Mouse (Mus musculus) liver, postnatal 0 days (tissue): Measurements from ENCODE around the gene Wwox. TPM values are rescaled to one million over a fixed set of nuclear protein-coding genes. Genes with fewer than 3 reads are reported as not detected.

ENCODE experiments used
- ATAC-seq: fragments of 200-750 bp; cut with Nextera tagmentation; 2 replicates; pipeline ENCODE4 v1.8.0; 2017; ENCODE audit warnings: mild to moderate bottlenecking, moderate library complexity
- DNase-seq: peaks from one replicate; pipeline ENCODE4 v3.0.0-alpha.2; 2016
- H3K27ac ChIP-seq: fragments of 300-500 bp; sonication (generic); 2 replicates; pipeline ENCODE4 v1.5.1; 2014; ENCODE audit warnings: antibody characterized with exemption, moderate library complexity, mild to moderate bottlenecking, low read depth
- H3K27me3 ChIP-seq: fragments of 300-500 bp; sonication (generic); 2 replicates; pipeline ENCODE4 v1.6.1; 2014; ENCODE audit warnings: low read length, control low read depth, mixed read lengths; ENCODE audit not compliant: insufficient read depth
- H3K36me3 ChIP-seq: fragments of 300-500 bp; sonication (generic); replicated peaks from 2 replicates; pipeline ENCODE4 v1.6.1; 2014; ENCODE audit warnings: mild to moderate bottlenecking, control low read depth, low read length, moderate library complexity, mixed read lengths; ENCODE audit not compliant: insufficient read depth
- H3K4me1 ChIP-seq: fragments of 300-500 bp; sonication (generic); 2 replicates; pipeline ENCODE4 v1.6.1; 2014; ENCODE audit warnings: antibody characterized with exemption, mild to moderate bottlenecking, control low read depth; ENCODE audit not compliant: insufficient read depth
- H3K4me2 ChIP-seq: fragments of 300-500 bp; sonication (generic); 2 replicates; pipeline ENCODE4 v1.6.1; 2014; ENCODE audit warnings: low read depth, mild to moderate bottlenecking, low read length, moderate library complexity, mixed read lengths
- H3K4me3 ChIP-seq: fragments of 300-500 bp; sonication (generic); 2 replicates; pipeline ENCODE4 v1.5.1; 2014; ENCODE audit warnings: low read depth, low read length
- H3K9ac ChIP-seq: fragments of 300-500 bp; sonication (generic); replicated peaks from 2 replicates; pipeline ENCODE4 v1.6.1; 2014; ENCODE audit warnings: mild to moderate bottlenecking, moderate library complexity
- H3K9me3 ChIP-seq: fragments of 300-500 bp; sonication (generic); 2 replicates; pipeline ENCODE4 v1.6.1; 2016; ENCODE audit warnings: mild to moderate bottlenecking, control low read depth, low read length, mixed read lengths
- CTCF ChIP-seq: sonication (generic); IDR thresholded peaks from 2 replicates; pipeline ENCODE4 v1.5.1; 2016; ENCODE audit warnings: antibody characterized with exemption, low read depth
- EP300 ChIP-seq: IDR thresholded peaks from 2 replicates; pipeline ENCODE4 v1.6.1; 2016; ENCODE audit warnings: antibody characterized with exemption, low read depth, mild to moderate bottlenecking
- WGBS: fragments of 180-500 bp; shearing (Covaris S2); extraction: QIAGEN DNeasy Blood & Tissue Kit; methylation state at CpG from one replicate; pipeline ENCODE4 v1.1.7; 2014; ENCODE audit not compliant: insufficient replicate concordance; 5-methylcytosine and 5-hydroxymethylcytosine counted together
- polyA plus RNA-seq: library from polyadenylated mRNA; unstranded; fragments of >200 nt; fragmentation: Nextera tagmentation; extraction: Ambion mirVana; gene quantifications from 2 replicates; pipeline ENCODE4 v1.2.1, GENCODE M21; 2015

Wwox gene
- polyA plus RNA-seq, 1 experiment from 2014 or later = 3.9 TPM

DNA sequence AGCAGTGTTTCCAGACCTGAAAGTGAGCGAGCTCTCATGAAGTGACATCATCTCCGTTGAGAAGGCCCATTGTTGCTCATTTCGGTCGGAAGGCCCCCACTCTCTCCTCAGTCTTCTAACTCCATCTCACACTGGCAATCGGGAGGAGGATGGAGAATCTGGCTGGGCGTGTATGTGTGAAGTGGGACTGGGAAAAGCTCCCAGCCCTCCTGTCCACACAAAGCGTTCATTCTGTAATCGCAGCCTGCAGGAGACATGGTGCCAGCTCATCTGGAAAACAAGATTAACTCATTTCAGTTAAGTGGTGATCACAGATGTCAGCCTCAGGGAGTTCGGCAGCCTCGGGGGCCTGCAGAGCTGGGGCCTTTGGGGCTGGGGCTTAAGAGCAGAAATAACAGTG, 497.4 kb downstream of the Wwox start:
- Histone ChIP-seq H3K4me1 (no peaks in the 10 kb centered on the region), H3K9ac (no peak overlapping the region), H3K4me3 (no peak overlapping the region), H3K27me3 (no peaks in the 10 kb centered on the region), H3K4me2 (no peak overlapping the region), H3K27ac (no peak overlapping the region), H3K36me3 (no peaks in the 10 kb centered on the region), H3K9me3 (no peaks in the 10 kb centered on the region)
- DNase-seq (no peak), ATAC-seq (no peak)
- no peak for TF ChIP-seq EP300
- TF ChIP-seq CTCF = no peak
- 71% methylated on average over 10 of the region's 10 CpGs for WGBS

DNA sequence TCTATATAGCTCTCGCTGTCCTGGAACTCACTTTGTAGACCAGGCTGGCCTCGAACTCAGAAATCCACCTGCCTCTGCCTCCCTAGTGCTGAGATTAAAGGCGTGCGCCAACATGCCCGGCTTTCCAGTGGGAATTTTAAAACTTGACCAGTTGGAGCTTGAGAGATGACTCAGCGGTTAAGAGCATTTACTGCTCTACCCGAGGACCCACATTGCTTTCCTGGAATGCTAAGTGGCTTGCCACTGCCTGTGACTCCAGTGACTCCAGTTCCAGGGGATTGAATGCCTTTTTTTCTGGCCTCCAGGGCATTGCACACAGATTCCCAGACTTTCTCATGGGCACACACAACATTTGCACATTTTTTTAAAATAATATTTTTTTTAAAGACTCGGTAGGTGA, 499.9 kb downstream of the Wwox start:
- no peak overlapping the region for H3K27ac ChIP-seq
- no peaks in the 10 kb centered on the region for H3K4me1 ChIP-seq
- H3K9me3 ChIP-seq = no peaks in the 10 kb centered on the region
- H3K9ac ChIP-seq = no peak overlapping the region
- TF ChIP-seq CTCF (no peak), EP300 (no peak)
- ATAC-seq = no peak
- 83% methylated on average over 8 of the region's 8 CpGs for WGBS
- H3K27me3 ChIP-seq = no peaks in the 10 kb centered on the region
- no peaks in the 10 kb centered on the region for H3K36me3 ChIP-seq
- no peak for DNase-seq
- no peak overlapping the region for H3K4me2 ChIP-seq
- H3K4me3 ChIP-seq = no peak overlapping the region

DNA sequence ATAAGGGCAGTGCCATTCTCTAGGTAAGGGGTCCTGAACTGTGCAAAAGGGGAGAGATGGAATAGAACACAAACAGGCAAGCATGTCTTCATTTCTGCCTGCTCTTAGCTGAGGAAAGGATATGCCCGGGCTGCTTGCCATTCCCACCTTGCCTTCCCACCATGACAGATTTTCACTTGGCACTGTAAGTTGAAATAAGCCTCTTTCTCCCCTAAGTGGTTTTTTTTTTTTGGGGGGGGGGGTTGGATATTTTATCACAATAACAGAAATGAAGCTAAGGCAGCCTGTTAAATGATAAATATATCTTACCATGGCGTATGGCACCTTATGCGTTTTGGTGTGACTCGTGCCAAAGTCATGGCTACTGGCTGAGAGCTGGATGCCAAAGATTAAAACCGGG, 501.6 kb downstream of the Wwox start:
- Histone ChIP-seq H3K4me1 (no peaks in the 10 kb centered on the region), H3K27me3 (no peaks in the 10 kb centered on the region), H3K4me3 (no peak overlapping the region), H3K4me2 (no peak overlapping the region), H3K9ac (no peak overlapping the region), H3K36me3 (no peaks in the 10 kb centered on the region), H3K27ac (no peak overlapping the region), H3K9me3 (no peaks in the 10 kb centered on the region)
- DNase-seq = no peak
- 80% methylated on average over 5 of the region's 5 CpGs for WGBS
- no peak for ATAC-seq
- TF ChIP-seq CTCF (no peak), EP300 (no peak)

DNA sequence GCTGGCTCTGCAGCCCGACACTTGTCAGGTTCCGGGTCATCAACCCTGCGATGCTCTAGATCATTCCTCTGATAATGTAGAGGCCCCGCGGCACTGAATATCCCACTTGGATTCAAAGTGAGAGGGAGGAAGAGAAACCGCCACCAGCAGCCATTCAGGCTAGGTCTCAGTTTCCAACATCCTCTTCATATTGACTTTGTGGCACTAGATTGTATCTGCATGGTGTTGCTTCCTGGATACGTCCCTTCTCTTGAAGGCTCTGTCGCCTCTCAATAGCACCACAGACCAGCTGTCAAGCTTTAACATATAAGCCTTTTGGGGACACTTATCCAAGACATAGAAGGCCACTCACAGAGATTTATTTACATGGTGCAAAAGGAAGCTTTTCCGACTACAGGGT, 502.2 kb downstream of the Wwox start:
- no peaks in the 10 kb centered on the region for H3K36me3 ChIP-seq
- no peaks in the 10 kb centered on the region for H3K9me3 ChIP-seq
- ATAC-seq (no peak), DNase-seq (no peak)
- WGBS = 46% methylated on average over 9 of the region's 9 CpGs
- no peaks in the 10 kb centered on the region for H3K4me1 ChIP-seq
- TF ChIP-seq EP300 = no peak
- no peak for TF ChIP-seq CTCF
- H3K9ac ChIP-seq = no peak overlapping the region
- H3K4me2 ChIP-seq = no peak overlapping the region
- H3K27me3 ChIP-seq = no peaks in the 10 kb centered on the region
- no peak overlapping the region for H3K27ac ChIP-seq
- no peak overlapping the region for H3K4me3 ChIP-seq

DNA sequence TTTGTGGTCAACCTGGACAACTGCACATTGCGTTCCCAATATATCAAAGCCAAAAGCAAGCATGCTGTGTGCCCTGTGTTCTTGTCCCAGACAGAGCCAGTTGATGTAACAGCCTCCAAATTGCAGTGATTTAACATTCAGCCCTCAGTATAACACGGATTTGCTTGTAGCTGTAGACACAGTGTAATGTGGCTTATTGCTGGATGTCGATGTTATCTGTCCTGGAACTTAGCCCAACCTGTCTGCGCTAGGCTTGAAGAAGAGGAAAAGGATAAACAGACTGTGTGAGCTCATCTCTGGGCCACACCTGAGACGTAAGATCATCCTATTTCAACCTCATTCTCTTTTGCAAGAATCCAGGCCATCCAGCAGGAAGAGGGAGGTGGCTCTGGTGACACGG, 508.5 kb downstream of the Wwox start:
- TF ChIP-seq CTCF = no peak
- TF ChIP-seq EP300 = no peak
- H3K9me3 ChIP-seq = no peaks in the 10 kb centered on the region
- no peak overlapping the region for H3K27ac ChIP-seq
- no peaks in the 10 kb centered on the region for H3K27me3 ChIP-seq
- H3K4me2 ChIP-seq = no peak overlapping the region
- no peak overlapping the region for H3K4me3 ChIP-seq
- DNase-seq (no peak), ATAC-seq (no peak)
- no peaks in the 10 kb centered on the region for H3K36me3 ChIP-seq
- H3K9ac ChIP-seq = no peak overlapping the region
- WGBS = 71% methylated on average over 6 of the region's 6 CpGs
- no peaks in the 10 kb centered on the region for H3K4me1 ChIP-seq

DNA sequence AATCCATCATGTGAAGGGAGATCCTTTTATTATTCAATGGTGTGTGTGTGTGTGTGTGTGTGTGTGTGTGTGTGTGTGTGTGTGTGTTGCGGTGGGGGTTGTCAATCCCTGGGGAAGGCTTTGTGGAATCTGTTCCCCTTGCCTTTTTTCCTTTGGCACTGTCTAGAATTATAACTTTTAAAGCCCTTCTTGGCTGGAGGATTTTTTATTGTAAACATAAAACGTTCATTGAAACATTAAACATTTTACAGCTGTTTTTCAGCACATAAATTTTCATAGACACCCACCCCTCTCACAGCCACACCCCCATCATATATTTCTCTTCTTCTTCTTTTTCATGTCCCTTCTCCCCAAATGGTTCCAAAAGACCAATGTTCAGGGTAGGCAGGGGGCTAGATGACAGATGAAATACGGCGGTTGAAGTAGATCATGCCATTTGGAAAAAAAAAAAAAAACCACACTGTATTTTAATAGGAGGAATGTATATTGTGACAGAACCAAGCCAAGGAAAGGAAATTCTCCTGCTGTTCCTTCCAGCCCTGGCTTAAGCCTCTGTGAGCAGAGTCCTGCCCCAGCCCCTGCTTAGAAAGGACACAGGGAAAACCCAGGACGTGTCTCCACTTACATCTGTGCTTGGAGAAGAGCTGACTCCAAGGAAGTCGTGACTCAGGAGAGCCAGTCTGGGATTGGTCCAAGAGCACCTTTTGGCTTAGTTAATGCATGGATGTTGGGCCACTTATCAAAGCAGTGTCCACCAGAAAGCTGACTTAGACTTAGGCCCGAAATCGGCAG, 517.1 kb downstream of the Wwox start:
- H3K4me2 ChIP-seq = no peak overlapping the region
- DNase-seq = no peak

More for the DNA sequence above, 517.1 kb downstream of the Wwox start:
- 70% methylated on average over 8 of the region's 8 CpGs for WGBS
- no peaks in the 10 kb centered on the region for H3K4me1 ChIP-seq
- no peaks in the 10 kb centered on the region for H3K27me3 ChIP-seq
- H3K4me3 ChIP-seq = no peak overlapping the region
- no peak for ATAC-seq
- no peak for TF ChIP-seq CTCF
- no peak for TF ChIP-seq EP300
- H3K27ac ChIP-seq = no peak overlapping the region
- H3K36me3 ChIP-seq = no peaks in the 10 kb centered on the region
- no peaks in the 10 kb centered on the region for H3K9me3 ChIP-seq
- no peak overlapping the region for H3K9ac ChIP-seq
